Mouse (Mus musculus) cerebellum, adult 9-10 months (tissue): ENCODE measurements around the gene Gsta4.
A peak's percentile ranks its signal among the peaks of the same experiment; 100 is the strongest.
"Not testable (repeated sequence)": the region's sequence is repeated elsewhere in the genome, so short reads cannot be mapped to it uniquely, and the experiment has no call there.

Experiments used
- DNase-seq: peaks from one replicate; pipeline ENCODE4 v3.0.0; 2022

The Gsta4 gene

DNA sequence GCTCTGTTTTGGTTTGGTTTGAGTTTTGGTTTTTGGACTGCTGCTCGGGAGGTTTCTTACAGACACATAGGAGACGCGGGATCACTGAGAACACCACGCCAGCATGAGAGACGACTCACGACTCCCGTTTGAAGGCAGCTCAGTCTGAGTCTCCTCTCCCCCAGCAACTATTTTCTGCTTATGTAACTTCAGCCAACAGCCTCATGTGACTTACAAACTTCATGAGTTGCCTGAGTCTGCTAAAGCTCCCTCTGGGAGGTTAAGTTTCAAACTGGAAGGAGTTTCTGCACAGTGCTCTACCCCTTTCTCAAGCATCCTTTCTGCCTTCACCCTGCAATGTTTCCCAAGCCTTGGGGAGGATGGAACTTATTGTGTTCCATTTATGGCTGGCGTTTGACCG, 3.1 kb downstream of the Gsta4 start:
- DNase-seq = no peak

- DNase-seq = no peak
Measured at GRCm38 (mm10) chr9:78188910-78189309, 6.3 kb downstream of the Gsta4 start.

- no peak for DNase-seq
Measured at GRCm38 (mm10) chr9:78190651-78191634, 8.4 kb downstream of the Gsta4 start.

GRCm38 (mm10) chr9:78191736-78192135, 9.2 kb downstream of the Gsta4 start:
- DNase-seq = no peak

DNA sequence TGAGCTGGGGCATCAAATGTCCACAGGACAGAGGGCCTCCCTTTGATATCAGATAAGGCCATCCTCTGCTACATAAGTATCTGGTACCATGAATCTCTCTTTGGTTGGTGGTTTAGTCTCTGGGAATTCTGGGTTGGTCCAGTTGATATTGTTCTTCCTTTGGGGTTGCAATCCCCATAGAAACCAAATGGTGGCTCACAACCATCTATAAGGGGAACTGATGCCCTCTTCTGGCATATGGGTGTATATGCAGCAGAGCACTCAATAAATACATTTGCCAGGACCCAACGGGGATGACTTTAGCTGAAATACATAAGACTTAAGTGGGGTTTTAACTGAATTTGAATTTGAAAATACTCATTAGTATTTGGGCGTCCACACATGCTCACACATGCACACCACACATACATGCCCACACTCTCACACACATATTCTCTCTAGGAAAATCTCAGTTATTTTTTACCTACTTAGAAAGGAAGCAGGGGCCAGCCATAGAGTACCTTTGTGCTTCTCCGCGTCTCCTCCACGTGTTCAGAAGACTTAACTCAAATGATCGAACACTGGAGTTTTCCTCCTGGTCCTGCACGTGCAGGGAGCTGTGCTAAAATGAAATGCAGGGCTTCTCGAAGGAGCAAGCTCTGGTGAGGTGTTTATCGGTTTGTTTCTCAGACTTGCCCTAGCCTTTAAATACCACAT, 11.5 kb downstream of the Gsta4 start:
- DNase-seq = peak; percentile 71

GRCm38 (mm10) chr9:78195034-78195433, 12.5 kb downstream of the Gsta4 start:
- no peak for DNase-seq

DNA sequence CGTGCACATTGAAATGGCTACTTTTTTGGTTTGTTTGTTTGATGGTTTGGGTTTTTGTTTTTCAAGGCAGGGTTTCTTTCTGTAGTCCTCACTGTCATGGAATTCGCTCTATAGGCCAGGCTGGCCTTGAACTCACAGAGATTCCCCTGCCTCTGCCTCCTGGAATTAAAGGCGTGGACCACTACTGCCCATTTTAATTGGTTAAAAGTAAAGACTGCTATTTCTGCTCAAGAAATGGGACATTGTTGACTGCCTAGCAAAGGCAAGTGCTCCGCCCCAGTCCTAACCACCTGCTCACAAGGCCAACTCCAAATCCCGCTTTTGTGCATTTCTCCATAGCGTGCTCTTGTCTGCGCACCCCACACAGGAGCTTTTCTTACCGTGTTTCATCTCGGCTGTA, 15.2 kb downstream of the Gsta4 start:
- DNase-seq = no peak

DNA sequence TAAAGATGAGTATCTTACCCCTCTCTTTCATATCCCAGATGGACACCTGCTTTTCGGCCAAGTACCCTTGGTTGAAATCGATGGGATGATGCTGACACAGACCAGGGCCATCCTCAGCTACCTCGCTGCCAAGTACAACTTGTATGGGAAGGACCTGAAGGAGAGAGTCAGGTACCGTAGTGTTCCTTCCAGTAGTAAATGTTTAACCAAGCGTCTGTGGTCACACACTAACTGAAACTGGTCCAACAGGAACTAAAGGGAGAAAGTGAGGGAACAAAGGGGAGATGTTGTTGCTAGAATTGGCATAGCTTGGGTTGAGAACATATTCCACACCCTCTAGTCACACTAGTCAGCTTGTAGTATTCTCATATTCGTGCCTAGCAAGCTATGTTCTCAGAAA, 21.6 kb downstream of the Gsta4 start:
- no peak for DNase-seq

DNA sequence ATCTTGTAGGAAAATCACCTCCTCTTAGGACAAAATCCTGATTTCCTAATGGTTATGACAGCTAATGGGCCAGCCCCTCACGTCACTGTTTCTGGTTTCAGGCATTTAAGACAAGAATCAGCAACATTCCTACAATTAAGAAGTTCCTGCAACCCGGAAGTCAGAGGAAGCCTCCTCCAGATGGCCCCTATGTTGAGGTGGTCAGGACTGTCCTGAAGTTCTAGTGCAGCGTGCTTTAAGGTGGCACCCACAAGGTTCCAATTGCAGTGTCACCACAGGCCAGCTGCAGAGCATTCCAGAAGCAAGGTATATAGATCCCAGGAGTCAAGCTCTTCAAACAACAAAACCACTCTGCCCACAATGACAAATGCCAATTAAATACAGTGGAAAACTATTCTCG, 26.4 kb downstream of the Gsta4 start:
- DNase-seq = no peak

- DNase-seq = no peak
Measured at GRCm38 (mm10) chr9:78210079-78210478, 27.5 kb downstream of the Gsta4 start.

- DNase-seq = no peak
Measured at GRCm38 (mm10) chr9:78210821-78211220, 28.2 kb downstream of the Gsta4 start.

GRCm38 (mm10) chr9:78211521-78211920, 28.9 kb downstream of the Gsta4 start:
- DNase-seq = no peak

- no peak for DNase-seq
Measured at GRCm38 (mm10) chr9:78212341-78213049, 29.9 kb downstream of the Gsta4 start.

DNA sequence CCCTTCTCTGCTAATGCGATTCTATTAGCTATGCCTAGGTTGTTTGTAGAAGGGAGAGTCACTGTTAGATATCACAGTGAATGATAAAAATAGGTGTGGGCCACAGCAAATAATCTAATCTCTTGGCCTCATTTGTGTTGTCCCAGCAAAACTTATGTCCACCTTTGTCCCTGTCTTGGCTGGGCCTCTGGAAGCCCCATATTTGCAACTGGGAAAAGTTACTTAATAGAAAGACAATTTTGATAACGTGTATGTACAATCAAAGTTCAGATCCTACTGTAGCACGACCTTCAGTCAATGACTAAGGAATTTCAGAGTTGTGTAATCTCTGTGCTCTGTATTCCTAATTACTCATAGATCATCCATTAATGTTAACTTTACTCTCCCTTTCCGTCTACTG, 34.5 kb downstream of the Gsta4 start:
- DNase-seq = no peak

GRCm38 (mm10) chr9:78222616-78223015, 40.0 kb downstream of the Gsta4 start:
- DNase-seq = no peak

- DNase-seq = no peak
Measured at GRCm38 (mm10) chr9:78223221-78223902, 40.8 kb downstream of the Gsta4 start.

GRCm38 (mm10) chr9:78224418-78224817, 41.8 kb downstream of the Gsta4 start:
- no peak for DNase-seq

GRCm38 (mm10) chr9:78225304-78225703, 42.7 kb downstream of the Gsta4 start:
- DNase-seq = no peak

- no peak for DNase-seq
Measured at GRCm38 (mm10) chr9:78228122-78228521, 45.5 kb downstream of the Gsta4 start.

- DNase-seq = not testable (repeated sequence)
Measured at GRCm38 (mm10) chr9:78229658-78230057, 47.1 kb downstream of the Gsta4 start.

GRCm38 (mm10) chr9:78230461-78230860, 47.9 kb downstream of the Gsta4 start, which contains the start of gene Gsta1:
Gene Gsta1 (plus strand): TSS chr9:78230656.
- DNase-seq = not testable (repeated sequence)

- not testable (repeated sequence) for DNase-seq
Measured at GRCm38 (mm10) chr9:78233121-78233695, 50.6 kb downstream of the Gsta4 start.
